Mouse (Mus musculus): ENCODE measurements around the gene Ugt1a6a.

Gene Ugt1a6a

GRCm38 (mm10) chr1:88250023-88250422 lies 115.4 kb downstream of the Ugt1a6a start:
- no peak for DNase-seq (ENCODE audit: low read depth)

GRCm38 (mm10) chr1:88253106-88253505 lies 118.5 kb downstream of the Ugt1a6a start:
- no peak for DNase-seq (ENCODE audit: low read depth)

- no peak for DNase-seq (ENCODE audit: low read depth)
Observed at GRCm38 (mm10) chr1:88253540-88253939, 118.9 kb downstream of the Ugt1a6a start.

- DNase-seq (ENCODE audit: low read depth), result no peak
Observed at GRCm38 (mm10) chr1:88254793-88255465, 120.3 kb downstream of the Ugt1a6a start.

GRCm38 (mm10) chr1:88255466-88255857 lies 120.9 kb downstream of the Ugt1a6a start:
- DNase-seq (ENCODE audit: low read depth), result no peak

- no peak for DNase-seq (ENCODE audit: low read depth)
Observed at GRCm38 (mm10) chr1:88255989-88256754, 121.6 kb downstream of the Ugt1a6a start.

GRCm38 (mm10) chr1:88256886-88257663 lies 122.5 kb downstream of the Ugt1a6a start:
- peak; percentile 56 for DNase-seq (ENCODE audit: low read depth)

GRCm38 (mm10) chr1:88257681-88258080 lies 123.1 kb downstream of the Ugt1a6a start:
- DNase-seq (ENCODE audit: low read depth), result no peak

- DNase-seq (ENCODE audit: low read depth), result no peak
Observed at GRCm38 (mm10) chr1:88258361-88258760, 123.8 kb downstream of the Ugt1a6a start.

- peak; percentile 72 for DNase-seq (ENCODE audit: low read depth)
Observed at GRCm38 (mm10) chr1:88258881-88259642, 124.5 kb downstream of the Ugt1a6a start.

- DNase-seq (ENCODE audit: low read depth), result no peak
Observed at GRCm38 (mm10) chr1:88259643-88260024, 125.0 kb downstream of the Ugt1a6a start.

GRCm38 (mm10) chr1:88260114-88260513 lies 125.5 kb downstream of the Ugt1a6a start:
- DNase-seq (ENCODE audit: low read depth), result peak; percentile 60

- no peak for DNase-seq (ENCODE audit: low read depth)
Observed at GRCm38 (mm10) chr1:88260604-88261377, 126.2 kb downstream of the Ugt1a6a start.

- no peak for DNase-seq (ENCODE audit: low read depth)
Observed at GRCm38 (mm10) chr1:88261706-88262105, 127.1 kb downstream of the Ugt1a6a start.

GRCm38 (mm10) chr1:88262255-88262654 lies 127.6 kb downstream of the Ugt1a6a start:
- peak; percentile 100 for DNase-seq (ENCODE audit: low read depth)

- no peak for DNase-seq (ENCODE audit: low read depth)
Observed at GRCm38 (mm10) chr1:88262961-88263360, 128.4 kb downstream of the Ugt1a6a start.

GRCm38 (mm10) chr1:88263778-88264177 lies 129.2 kb downstream of the Ugt1a6a start:
- DNase-seq (ENCODE audit: low read depth), result no peak

- DNase-seq (ENCODE audit: low read depth), result no peak
Observed at GRCm38 (mm10) chr1:88264237-88264868, 129.7 kb downstream of the Ugt1a6a start.

GRCm38 (mm10) chr1:88264869-88265240 lies 130.2 kb downstream of the Ugt1a6a start:
- peak; percentile 50 for DNase-seq (ENCODE audit: low read depth)

- no peak for DNase-seq (ENCODE audit: low read depth)
Observed at GRCm38 (mm10) chr1:88266123-88266522, 131.5 kb downstream of the Ugt1a6a start.

GRCm38 (mm10) chr1:88267489-88267888 lies 132.9 kb downstream of the Ugt1a6a start:
- DNase-seq (ENCODE audit: low read depth), result no peak

All from NIH3T3 (cell line).